In the genomic region with DNA sequence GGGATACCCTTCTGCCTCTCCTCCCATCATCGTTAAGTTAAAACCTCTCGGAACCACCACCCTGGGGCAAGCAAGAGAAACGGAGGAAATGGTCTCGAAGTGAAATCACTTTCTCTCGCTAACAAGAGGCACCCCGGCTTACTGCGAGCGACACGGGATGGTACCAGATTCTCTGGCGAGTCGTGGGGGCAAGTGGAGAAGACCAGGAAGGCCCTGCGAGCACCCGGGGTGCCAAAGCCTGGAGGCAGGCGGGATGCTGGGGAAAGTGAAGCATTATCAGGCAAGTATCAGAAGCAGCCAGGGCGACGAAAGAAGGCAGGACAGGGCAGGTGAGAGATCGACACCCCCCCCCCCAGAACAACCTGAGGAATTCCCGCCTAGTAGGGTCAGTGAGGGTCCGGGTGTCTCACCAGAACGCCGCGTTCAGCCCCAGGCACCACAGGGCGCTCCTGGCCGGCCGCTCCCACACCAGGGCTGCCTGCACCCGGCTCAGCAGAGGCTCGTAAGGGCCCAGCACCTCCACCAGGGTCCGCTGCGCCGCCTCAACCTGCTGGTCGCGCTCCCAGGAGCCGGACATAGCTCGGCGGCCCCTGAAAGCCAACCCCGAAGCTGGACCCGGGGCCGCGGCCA, we compare ENCODE assay signal across 8 mouse cellular contexts. TPM values are rescaled to one million over a fixed set of nuclear protein-coding genes. Genes with fewer than 3 reads are reported as not detected.
A peak's percentile ranks its signal among the peaks of the same experiment; 100 is the strongest.
DNase-seq lines count a peak whose midpoint lies in the region; ATAC-seq and TF ChIP-seq lines count a peak whose summit lies in the region.

No protein-coding gene starts in this region.

- H3K4me1 ChIP-seq in heart, embryonic 14.5 days (ENCODE audit: control insufficient read depth in 2 of 2, insufficient read depth in 2 of 2, low read length in 2 of 2), result peaks cover 5 to 32% of the 10 kb centered on the region in 2 experiments
- H3K4me1 ChIP-seq in G1E (ENCODE audit: insufficient read depth, low read depth, low read length), result peaks cover 57% of the 10 kb centered on the region
- H3K4me1 ChIP-seq in forebrain, embryonic 10.5 days, result peaks cover 55% of the 10 kb centered on the region
- peaks cover 24% of the 10 kb centered on the region for H3K4me1 ChIP-seq in limb, embryonic 15.5 days
- H3K4me1 ChIP-seq in neural tube, embryonic 14.5 days (ENCODE audit: control insufficient read depth, insufficient read depth, low read length), result peaks cover 26% of the 10 kb centered on the region

- no peaks in the 10 kb centered on the region for H3K9me3 ChIP-seq in heart, embryonic 14.5 days (ENCODE audit: control insufficient read depth, low read length)
- H3K9me3 ChIP-seq in G1E (replicated peaks), result no peaks in the 10 kb centered on the region
- no peaks in the 10 kb centered on the region for H3K9me3 ChIP-seq in forebrain, embryonic 10.5 days
- no peaks in the 10 kb centered on the region for H3K9me3 ChIP-seq in limb, embryonic 15.5 days
- no peaks in the 10 kb centered on the region for H3K9me3 ChIP-seq in neural tube, embryonic 14.5 days (ENCODE audit: control insufficient read depth, low read length)

- WGBS in heart, embryonic 14.5 days, result under 1% methylated on average over 39 of the region's 39 CpGs
- WGBS in forebrain, embryonic 10.5 days, result under 1% methylated on average over 39 of the region's 39 CpGs
- WGBS in limb, embryonic 15.5 days, result under 1% methylated on average over 39 of the region's 39 CpGs
- under 1% methylated on average over 35 of the region's 39 CpGs for WGBS in neural tube, embryonic 14.5 days

- no peak for DNase-seq in heart, postnatal 14 days
- peak; percentile 77 for DNase-seq in G1E (ENCODE audit: low spot score)
- no peak for DNase-seq in forebrain, embryonic 10.5 days (ENCODE audit: extremely low spot score, low spot score)
- no peak for DNase-seq in adrenal gland, adult 2 months

- H3K27ac ChIP-seq in heart, embryonic 14.5 days (replicated peaks in 1 of 2; ENCODE audit: control insufficient read depth in 1 of 2, insufficient read depth in 1 of 2, low read depth in 2 of 2, low read length in 2 of 2), result peak overlapping the region; percentile 50 to 89
- peak overlapping the region; percentile 96 for H3K27ac ChIP-seq in forebrain, embryonic 10.5 days
- H3K27ac ChIP-seq in limb, embryonic 15.5 days, result peak overlapping the region; percentile 88
- peak overlapping the region; percentile 84 for H3K27ac ChIP-seq in neural tube, embryonic 14.5 days (ENCODE audit: low read depth, low read length)

- no peak for TF ChIP-seq CTCF in G1E (IDR thresholded peaks at IDR 0.05; ENCODE audit: low read depth, low read length)

- H3K9ac ChIP-seq in heart, embryonic 14.5 days (ENCODE audit: low read length), result peak overlapping the region; percentile 96
- H3K9ac ChIP-seq in limb, embryonic 15.5 days, result peak overlapping the region; percentile 93
- H3K9ac ChIP-seq in neural tube, embryonic 14.5 days (replicated peaks; ENCODE audit: low read depth, low read length), result peak overlapping the region; percentile 93

- H3K4me2 ChIP-seq in heart, embryonic 14.5 days (ENCODE audit: low read length), result peak overlapping the region; percentile 95
- peak overlapping the region; percentile 79 for H3K4me2 ChIP-seq in limb, embryonic 15.5 days
- peak overlapping the region; percentile 91 for H3K4me2 ChIP-seq in neural tube, embryonic 14.5 days (ENCODE audit: low read depth, low read length)

- peak overlapping the region; percentile 74 to 77 for H3K4me3 ChIP-seq in heart, embryonic 14.5 days (ENCODE audit: control insufficient read depth in 1 of 2, insufficient read depth in 1 of 2, low read depth in 1 of 2, low read length in 2 of 2)
- H3K4me3 ChIP-seq in G1E (ENCODE audit: low read depth, low read length), result peak overlapping the region; percentile 92
- peak overlapping the region; percentile 98 for H3K4me3 ChIP-seq in forebrain, embryonic 10.5 days
- peak overlapping the region; percentile 98 for H3K4me3 ChIP-seq in limb, embryonic 15.5 days
- H3K4me3 ChIP-seq in neural tube, embryonic 14.5 days (ENCODE audit: low read depth, low read length), result peak overlapping the region; percentile 78

- peak; percentile 66 for ATAC-seq in heart, embryonic 14.5 days (ENCODE audit: insufficient number of reproducible peaks, insufficient read depth, low FRiP score, low read depth)
- ATAC-seq in G1E (ENCODE audit: extremely low read depth, insufficient number of reproducible peaks, low FRiP score, poor library complexity, severe bottlenecking), result no peak
- peak; percentile 70 for ATAC-seq in limb, embryonic 15.5 days (ENCODE audit: insufficient number of reproducible peaks, low FRiP score, low TSS enrichment, low read depth)
- peak; percentile 84 for ATAC-seq in neural tube, embryonic 14.5 days (ENCODE audit: low read depth)
- ATAC-seq in monocyte, adult 5-6 weeks (replicated peaks; ENCODE audit: insufficient number of reproducible peaks, low FRiP score, low TSS enrichment, poor library complexity, severe bottlenecking), result no peak

- intact Hi-C loops in heart, postnatal 14 days (cut with DNase I), result loop anchor here (2.0 kb wide), 1 partner anchor 20 kb away; no protein-coding TSS in a partner anchor

- H3K27me3 ChIP-seq in heart, embryonic 14.5 days (ENCODE audit: control insufficient read depth, insufficient read depth, low read length), result no peaks in the 10 kb centered on the region
- 0 out of 2 replicates have a peak, but pooled peaks cover under 1% of the 10 kb centered on the region for H3K27me3 ChIP-seq in G1E (ENCODE audit: insufficient read depth, low read length)
- H3K27me3 ChIP-seq in forebrain, embryonic 10.5 days (ENCODE audit: poor library complexity, severe bottlenecking), result no peaks in the 10 kb centered on the region
- no peaks in the 10 kb centered on the region for H3K27me3 ChIP-seq in limb, embryonic 15.5 days
- H3K27me3 ChIP-seq in neural tube, embryonic 14.5 days (ENCODE audit: control insufficient read depth, insufficient read depth, low read length), result no peaks in the 10 kb centered on the region

- H3K36me3 ChIP-seq in heart, embryonic 14.5 days (ENCODE audit: control insufficient read depth, insufficient read depth, low read length), result peaks cover 34% of the 10 kb centered on the region
- H3K36me3 ChIP-seq in G1E (replicated peaks), result peaks cover 60% of the 10 kb centered on the region
- H3K36me3 ChIP-seq in forebrain, embryonic 10.5 days (replicated peaks), result peaks cover 50% of the 10 kb centered on the region
- H3K36me3 ChIP-seq in limb, embryonic 15.5 days, result peaks cover 26% of the 10 kb centered on the region
- peaks cover 10% of the 10 kb centered on the region; the same call in 1 of the 2 replicates for H3K36me3 ChIP-seq in neural tube, embryonic 14.5 days (ENCODE audit: control insufficient read depth, insufficient read depth, low read length)

RNA-seq across cellular contexts. Expression of a gene that starts 0.4 kb away (rescaled TPM):
- polyA plus RNA-seq in heart, embryonic 14.5 days (2014; fragmentation: Nextera tagmentation; extraction: Ambion mirVana), result 6.7 and 8.0 TPM in 2 replicates
- 10 to 100 TPM; 37.7 to 40.0 TPM for total RNA-seq in heart, postnatal 14 days (2021)
- total RNA-seq in G1E (2014; fragmentation: Nextera tagmentation) (12.0 and 13.4 TPM in 2 replicates), G1E (2017) (43.2 and 44.0 TPM in 2 replicates)
- 7.7 and 9.4 TPM in 2 replicates for polyA plus RNA-seq in G1E (2012)
- polyA plus RNA-seq in forebrain, embryonic 10.5 days (2016; fragmentation: Nextera tagmentation; extraction: Ambion mirVana), result 14.6 and 15.5 TPM in 2 replicates
- 20.6 and 28.0 TPM in 2 replicates for polyA plus RNA-seq in limb, embryonic 15.5 days (2015; fragmentation: Nextera tagmentation; extraction: Ambion mirVana)
- 10.6 and 17.6 TPM in 2 replicates for polyA plus RNA-seq in neural tube, embryonic 14.5 days (2014; fragmentation: Nextera tagmentation; extraction: Ambion mirVana)
- total RNA-seq in adrenal gland, adult 2 months (2021), result 10 to 100 TPM; 50.7 to 50.9 TPM
- polyA plus RNA-seq in adrenal gland, adult 2 months (2012; rRNA removed), result 41.7 and 46.9 TPM in 2 replicates
- total RNA-seq in monocyte, adult 5-6 weeks (2017), result 57.9 to 79.4 TPM (median 63.0 TPM) in 3 replicates

RNA-seq across cellular contexts. Expression of a gene that starts 0.5 kb away (rescaled TPM):
- 63.1 and 68.6 TPM in 2 replicates for polyA plus RNA-seq in heart, embryonic 14.5 days (2014; fragmentation: Nextera tagmentation; extraction: Ambion mirVana)
- total RNA-seq in heart, postnatal 14 days (2021), result 10 to 100 TPM; 20.9 to 25.8 TPM
- 39.8 and 42.0 TPM in 2 replicates for total RNA-seq in G1E (2014; fragmentation: Nextera tagmentation)
- 46.0 and 47.5 TPM in 2 replicates for total RNA-seq in G1E (2017)
- polyA plus RNA-seq in G1E (2012), result 96.1 and 120 TPM in 2 replicates
- polyA plus RNA-seq in forebrain, embryonic 10.5 days (2016; fragmentation: Nextera tagmentation; extraction: Ambion mirVana), result 143 and 145 TPM in 2 replicates
- 62.7 and 65.6 TPM in 2 replicates for polyA plus RNA-seq in limb, embryonic 15.5 days (2015; fragmentation: Nextera tagmentation; extraction: Ambion mirVana)
- polyA plus RNA-seq in neural tube, embryonic 14.5 days (2014; fragmentation: Nextera tagmentation; extraction: Ambion mirVana), result 63.3 and 63.7 TPM in 2 replicates
- total RNA-seq in adrenal gland, adult 2 months (2021), result 10 to 100 TPM; 42.9 to 43.0 TPM
- 15.2 and 42.7 TPM in 2 replicates for polyA plus RNA-seq in adrenal gland, adult 2 months (2012; rRNA removed)
- total RNA-seq in monocyte, adult 5-6 weeks (2017), result 8.2 to 25.6 TPM (median 11.0 TPM) in 3 replicates

RNA-seq across cellular contexts. Expression of a gene that starts 24.0 kb away (rescaled TPM):
- 22.8 and 22.9 TPM in 2 replicates for polyA plus RNA-seq in heart, embryonic 14.5 days (2014; fragmentation: Nextera tagmentation; extraction: Ambion mirVana)
- total RNA-seq in heart, postnatal 14 days (2021), result 1 to 10 TPM; 2.0 to 2.2 TPM
- total RNA-seq in G1E (2014; fragmentation: Nextera tagmentation) (11.1 and 15.7 TPM in 2 replicates), G1E (2017) (27.0 and 29.8 TPM in 2 replicates)
- polyA plus RNA-seq in G1E (2012), result 20.5 and 20.6 TPM in 2 replicates
- 78.1 and 96.4 TPM in 2 replicates for polyA plus RNA-seq in forebrain, embryonic 10.5 days (2016; fragmentation: Nextera tagmentation; extraction: Ambion mirVana)
- 27.4 and 28.0 TPM in 2 replicates for polyA plus RNA-seq in limb, embryonic 15.5 days (2015; fragmentation: Nextera tagmentation; extraction: Ambion mirVana)
- 17.0 and 19.0 TPM in 2 replicates for polyA plus RNA-seq in neural tube, embryonic 14.5 days (2014; fragmentation: Nextera tagmentation; extraction: Ambion mirVana)
- total RNA-seq in adrenal gland, adult 2 months (2021), result 1 to 10 TPM; 3.6 to 5.9 TPM
- polyA plus RNA-seq in adrenal gland, adult 2 months (2012; rRNA removed), result 0.38 and 0.71 TPM in 2 replicates
- total RNA-seq in monocyte, adult 5-6 weeks (2017), result 5.0 to 6.2 TPM in 2 of 3 replicates, not detected in the other

RNA-seq across cellular contexts. Expression of a gene that starts 32.2 kb away (rescaled TPM):
- polyA plus RNA-seq in heart, embryonic 14.5 days (2014; fragmentation: Nextera tagmentation; extraction: Ambion mirVana), result 32.4 and 35.7 TPM in 2 replicates
- 10 to 100 TPM; 17.4 to 17.6 TPM for total RNA-seq in heart, postnatal 14 days (2021)
- 40.5 and 43.2 TPM in 2 replicates for total RNA-seq in G1E (2014; fragmentation: Nextera tagmentation)
- total RNA-seq in G1E (2017), result 45.5 and 45.9 TPM in 2 replicates
- 13.0 and 17.8 TPM in 2 replicates for polyA plus RNA-seq in G1E (2012)
- polyA plus RNA-seq in forebrain, embryonic 10.5 days (2016; fragmentation: Nextera tagmentation; extraction: Ambion mirVana), result 37.3 and 41.1 TPM in 2 replicates
- polyA plus RNA-seq in limb, embryonic 15.5 days (2015; fragmentation: Nextera tagmentation; extraction: Ambion mirVana), result 51.7 and 53.8 TPM in 2 replicates
- polyA plus RNA-seq in neural tube, embryonic 14.5 days (2014; fragmentation: Nextera tagmentation; extraction: Ambion mirVana), result 84.6 and 95.7 TPM in 2 replicates
- 10 to 100 TPM; 57.8 to 72.3 TPM for total RNA-seq in adrenal gland, adult 2 months (2021)
- 36.3 and 42.4 TPM in 2 replicates for polyA plus RNA-seq in adrenal gland, adult 2 months (2012; rRNA removed)
- 61.7 to 74.7 TPM (median 71.4 TPM) in 3 replicates for total RNA-seq in monocyte, adult 5-6 weeks (2017)

RNA-seq across cellular contexts. Expression of a gene that starts 36.5 kb away (rescaled TPM):
- 4.1 and 4.4 TPM in 2 replicates for polyA plus RNA-seq in heart, embryonic 14.5 days (2014; fragmentation: Nextera tagmentation; extraction: Ambion mirVana)
- total RNA-seq in heart, postnatal 14 days (2021), result 1 to 10 TPM; 2.2 to 2.9 TPM
- not detected in 2 replicates for total RNA-seq in G1E (2014; fragmentation: Nextera tagmentation)
- not detected in 2 replicates for total RNA-seq in G1E (2017)
- not detected in 2 replicates for polyA plus RNA-seq in G1E (2012)
- 2.3 and 2.7 TPM in 2 replicates for polyA plus RNA-seq in forebrain, embryonic 10.5 days (2016; fragmentation: Nextera tagmentation; extraction: Ambion mirVana)
- 5.7 and 6.8 TPM in 2 replicates for polyA plus RNA-seq in limb, embryonic 15.5 days (2015; fragmentation: Nextera tagmentation; extraction: Ambion mirVana)
- polyA plus RNA-seq in neural tube, embryonic 14.5 days (2014; fragmentation: Nextera tagmentation; extraction: Ambion mirVana), result 48.5 and 62.6 TPM in 2 replicates
- total RNA-seq in adrenal gland, adult 2 months (2021), result 1 to 10 TPM; 6.2 to 7.5 TPM
- polyA plus RNA-seq in adrenal gland, adult 2 months (2012; rRNA removed), result 5.5 and 6.0 TPM in 2 replicates
- total RNA-seq in monocyte, adult 5-6 weeks (2017), result not detected in 3 replicates

Comparison
In these comparisons a context has a peak if more than half of its experiments do, and no peak if none do; other contexts are left out.
1. ATAC-seq: peak in heart, embryonic 14.5 days (single experiment), limb, embryonic 15.5 days (single experiment) and neural tube, embryonic 14.5 days (single experiment); none in G1E (single experiment) and monocyte, adult 5-6 weeks (single experiment).
2. RNA of a gene that starts 24.0 kb away (polyA plus RNA-seq): 78.1 to 96.4 TPM in forebrain, embryonic 10.5 days, 27.4 to 28.0 TPM in limb, embryonic 15.5 days, 22.8 to 22.9 TPM in heart, embryonic 14.5 days, 20.5 to 20.6 TPM in G1E and 17.0 to 19.0 TPM in neural tube, embryonic 14.5 days; 0.38 to 0.71 TPM in adrenal gland, adult 2 months; every median in the first group is over 10 times any median in the second.
3. Peak in every context shown above with its lines, with median percentiles within 50 percentile points of each other: H3K27ac ChIP-seq, H3K4me2 ChIP-seq, H3K4me3 ChIP-seq and H3K9ac ChIP-seq.